Mouse (Mus musculus) neural tube, embryonic 14.5 days (tissue): ENCODE data around the gene Ugt1a5. TPM values are rescaled to one million over a fixed set of nuclear protein-coding genes. Genes with fewer than 3 reads are reported as not detected.
"Not testable (repeated sequence)": the region's sequence is repeated elsewhere in the genome, so short reads cannot be mapped to it uniquely, and the experiment has no call there.

Experiments
- ATAC-seq: fragments of 200-750 bp; cut with Nextera tagmentation; 2 replicates; pipeline ENCODE4 v1.8.0; 2017; ENCODE audit warnings: low read depth, mild to moderate bottlenecking, moderate TSS enrichment, moderate library complexity
- H3K27ac ChIP-seq: fragments of 300-500 bp; sonication (generic); 2 replicates; pipeline ENCODE4 v1.5.1; 2014; ENCODE audit warnings: low read depth, mild to moderate bottlenecking, control low read depth, low read length, moderate library complexity, mixed read lengths
- H3K27me3 ChIP-seq: fragments of 300-500 bp; sonication (generic); 2 replicates; pipeline ENCODE4 v1.6.1; 2014; ENCODE audit warnings: low read length; ENCODE audit not compliant: control insufficient read depth, insufficient read depth
- H3K36me3 ChIP-seq: fragments of 300-500 bp; sonication (generic); 2 replicates; pipeline ENCODE4 v1.6.1; 2014; ENCODE audit warnings: low read length, mixed read lengths; ENCODE audit not compliant: control insufficient read depth, insufficient read depth
- H3K4me1 ChIP-seq: fragments of 300-500 bp; sonication (generic); 2 replicates; pipeline ENCODE4 v1.6.1; 2014; ENCODE audit warnings: low read length; ENCODE audit not compliant: control insufficient read depth, insufficient read depth
- H3K4me2 ChIP-seq: fragments of 300-500 bp; sonication (generic); 2 replicates; pipeline ENCODE4 v1.6.1; 2014; ENCODE audit warnings: mild to moderate bottlenecking, low read depth, low read length, control low read depth
- H3K4me3 ChIP-seq: fragments of 300-500 bp; sonication (generic); 2 replicates; pipeline ENCODE4 v1.5.1; 2014; ENCODE audit warnings: low read depth, low read length, control low read depth, mixed read lengths
- H3K9ac ChIP-seq: fragments of 300-500 bp; sonication (generic); replicated peaks from 2 replicates; pipeline ENCODE4 v1.6.1; 2014; ENCODE audit warnings: low read depth, mild to moderate bottlenecking, control low read depth, low read length, mixed read lengths
- H3K9me3 ChIP-seq: fragments of 300-500 bp; sonication (generic); 2 replicates; pipeline ENCODE4 v1.6.1; 2016; ENCODE audit warnings: low read length; ENCODE audit not compliant: control insufficient read depth
- WGBS: fragments of 180-500 bp; shearing (Covaris S2); extraction: QIAGEN DNeasy Blood & Tissue Kit; methylation state at CpG from one replicate; pipeline ENCODE4 v1.1.7; 2014; 5-methylcytosine and 5-hydroxymethylcytosine counted together
- polyA plus RNA-seq: library from polyadenylated mRNA; unstranded; fragments of >200 nt; fragmentation: Nextera tagmentation; extraction: Ambion mirVana; gene quantifications from 2 replicates; pipeline ENCODE4 v1.2.1, GENCODE M21; 2014

Ugt1a5 gene
- polyA plus RNA-seq, 1 experiment from 2014 or later: not detected

GRCm38 (mm10) chr1:88217576-88217975, 51.8 kb downstream of the Ugt1a5 start:
- Histone ChIP-seq H3K9ac (no peak overlapping the region), H3K27me3 (no peaks in the 10 kb centered on the region), H3K27ac (no peak overlapping the region), H3K9me3 (peaks cover 52% of the 10 kb centered on the region), H3K4me2 (no peak overlapping the region), H3K4me1 (no peaks in the 10 kb centered on the region), H3K36me3 (no peaks in the 10 kb centered on the region), H3K4me3 (no peak overlapping the region)
- WGBS: 45% methylated on average over 3 of the region's 3 CpGs
- no peak for ATAC-seq

- 75% methylated on average over 9 of the region's 9 CpGs for WGBS
Observed at GRCm38 (mm10) chr1:88218051-88218450, 52.2 kb downstream of the Ugt1a5 start.

GRCm38 (mm10) chr1:88218591-88218990, 52.8 kb downstream of the Ugt1a5 start:
- H3K4me2 ChIP-seq: no peak overlapping the region
- no peak for ATAC-seq

More at GRCm38 (mm10) chr1:88218051-88218450, 52.2 kb downstream of the Ugt1a5 start:
- no peak overlapping the region for H3K4me2 ChIP-seq
- no peak overlapping the region for H3K9ac ChIP-seq
- ATAC-seq: no peak
- H3K27me3 ChIP-seq: no peaks in the 10 kb centered on the region
- no peak overlapping the region for H3K27ac ChIP-seq
- no peaks in the 10 kb centered on the region for H3K4me1 ChIP-seq
- H3K4me3 ChIP-seq: no peak overlapping the region
- H3K9me3 ChIP-seq: peaks cover 47% of the 10 kb centered on the region
- no peaks in the 10 kb centered on the region for H3K36me3 ChIP-seq

GRCm38 (mm10) chr1:88219054-88219453, 53.2 kb downstream of the Ugt1a5 start:
- no peak overlapping the region for H3K4me2 ChIP-seq
- 16% methylated on average over 1 of the region's 1 CpGs for WGBS
- H3K27me3 ChIP-seq: no peaks in the 10 kb centered on the region
- no peak overlapping the region for H3K4me3 ChIP-seq
- no peak overlapping the region for H3K9ac ChIP-seq
- no peak for ATAC-seq
- H3K36me3 ChIP-seq: no peaks in the 10 kb centered on the region
- peaks cover 37% of the 10 kb centered on the region for H3K9me3 ChIP-seq
- H3K27ac ChIP-seq: no peak overlapping the region
- no peaks in the 10 kb centered on the region for H3K4me1 ChIP-seq

More at GRCm38 (mm10) chr1:88218591-88218990, 52.8 kb downstream of the Ugt1a5 start:
- no peak overlapping the region for H3K27ac ChIP-seq
- 52% methylated on average over 4 of the region's 4 CpGs for WGBS
- H3K9me3 ChIP-seq: peaks cover 41% of the 10 kb centered on the region
- no peaks in the 10 kb centered on the region for H3K4me1 ChIP-seq
- no peak overlapping the region for H3K4me3 ChIP-seq
- no peak overlapping the region for H3K9ac ChIP-seq
- no peaks in the 10 kb centered on the region for H3K27me3 ChIP-seq
- no peaks in the 10 kb centered on the region for H3K36me3 ChIP-seq

- Histone ChIP-seq H3K4me3 (no peak overlapping the region), H3K36me3 (no peaks in the 10 kb centered on the region), H3K9me3 (peaks cover 27% of the 10 kb centered on the region), H3K9ac (no peak overlapping the region), H3K27ac (no peak overlapping the region), H3K27me3 (no peaks in the 10 kb centered on the region), H3K4me2 (no peak overlapping the region), H3K4me1 (no peaks in the 10 kb centered on the region)
- no peak for ATAC-seq
Observed at GRCm38 (mm10) chr1:88220336-88220735, 54.5 kb downstream of the Ugt1a5 start.

GRCm38 (mm10) chr1:88222216-88222615, 56.4 kb downstream of the Ugt1a5 start:
- Histone ChIP-seq H3K36me3 (no peaks in the 10 kb centered on the region), H3K4me3 (no peak overlapping the region), H3K4me1 (no peaks in the 10 kb centered on the region), H3K27ac (no peak overlapping the region), H3K9ac (no peak overlapping the region), H3K9me3 (peaks cover 29% of the 10 kb centered on the region), H3K27me3 (no peaks in the 10 kb centered on the region), H3K4me2 (no peak overlapping the region)
- WGBS: 50% methylated on average over 2 of the region's 2 CpGs
- no peak for ATAC-seq

- not testable (repeated sequence) for H3K4me3 ChIP-seq, H3K4me1 ChIP-seq, H3K27me3 ChIP-seq, ATAC-seq, H3K4me2 ChIP-seq, H3K27ac ChIP-seq, H3K36me3 ChIP-seq, H3K9ac ChIP-seq
- H3K9me3 ChIP-seq: peaks cover 33% of the 10 kb centered on the region
Observed at GRCm38 (mm10) chr1:88223011-88223515, 57.3 kb downstream of the Ugt1a5 start.

- Histone ChIP-seq H3K4me1 (no peaks in the 10 kb centered on the region), H3K36me3 (no peaks in the 10 kb centered on the region), H3K4me3 (no peak overlapping the region), H3K9ac (no peak overlapping the region), H3K9me3 (peaks cover 38% of the 10 kb centered on the region), H3K27me3 (no peaks in the 10 kb centered on the region), H3K4me2 (no peak overlapping the region), H3K27ac (no peak overlapping the region)
- 64% methylated on average over 1 of the region's 1 CpGs for WGBS
- no peak for ATAC-seq
Observed at GRCm38 (mm10) chr1:88223591-88223990, 57.8 kb downstream of the Ugt1a5 start.

- no peaks in the 10 kb centered on the region for H3K36me3 ChIP-seq
- 69% methylated on average over 2 of the region's 2 CpGs for WGBS
- no peak overlapping the region for H3K9ac ChIP-seq
- H3K9me3 ChIP-seq: peaks cover 44% of the 10 kb centered on the region
- no peak overlapping the region for H3K4me3 ChIP-seq
- ATAC-seq: no peak
- no peaks in the 10 kb centered on the region for H3K27me3 ChIP-seq
- H3K4me1 ChIP-seq: no peaks in the 10 kb centered on the region
- H3K27ac ChIP-seq: no peak overlapping the region
- no peak overlapping the region for H3K4me2 ChIP-seq
Observed at GRCm38 (mm10) chr1:88224029-88224776, 58.4 kb downstream of the Ugt1a5 start.
